Mouse (Mus musculus) kidney, embryonic 14.5 days (tissue): Measurements from ENCODE around the gene Krtap24-1. TPM values are rescaled to one million over a fixed set of nuclear protein-coding genes. Genes with fewer than 3 reads are reported as not detected.

Source experiments
- ATAC-seq: fragments of 200-750 bp; cut with Nextera tagmentation; 2 replicates; pipeline ENCODE4 v1.8.0; 2017; ENCODE audit warnings: moderate number of reproducible peaks, mild to moderate bottlenecking, moderate TSS enrichment, moderate library complexity; ENCODE audit not compliant: low FRiP score, low TSS enrichment
- H3K27ac ChIP-seq: fragments of 300-500 bp; sonication (generic); 2 replicates; pipeline ENCODE4 v1.5.1; 2014; ENCODE audit warnings: low read depth, mild to moderate bottlenecking, low read length, moderate library complexity, mixed read lengths
- H3K27me3 ChIP-seq: fragments of 300-500 bp; sonication (generic); 2 replicates; pipeline ENCODE4 v1.6.1; 2014; ENCODE audit warnings: mild to moderate bottlenecking, low read length; ENCODE audit not compliant: control insufficient read depth, insufficient read depth
- H3K36me3 ChIP-seq: fragments of 300-500 bp; sonication (generic); 2 replicates; pipeline ENCODE4 v1.6.1; 2014; ENCODE audit warnings: low read length, mixed read lengths; ENCODE audit not compliant: control insufficient read depth, insufficient read depth
- H3K4me1 ChIP-seq: fragments of 300-500 bp; sonication (generic); 2 replicates; pipeline ENCODE4 v1.6.1; 2014; ENCODE audit warnings: low read length, mixed read lengths; ENCODE audit not compliant: control insufficient read depth, insufficient read depth
- H3K4me2 ChIP-seq: fragments of 300-500 bp; sonication (generic); replicated peaks from 2 replicates; pipeline ENCODE4 v1.6.1; 2014; ENCODE audit warnings: low read depth, mild to moderate bottlenecking, low read length
- H3K4me3 ChIP-seq: fragments of 300-500 bp; sonication (generic); 2 replicates; pipeline ENCODE4 v1.5.1; 2014; ENCODE audit warnings: mild to moderate bottlenecking, low read length
- H3K9ac ChIP-seq: fragments of 300-500 bp; sonication (generic); 2 replicates; pipeline ENCODE4 v1.6.1; 2014; ENCODE audit warnings: low read depth, mild to moderate bottlenecking, low read length, moderate library complexity
- H3K9me3 ChIP-seq: fragments of 300-500 bp; sonication (generic); 2 replicates; pipeline ENCODE4 v1.6.1; 2016; ENCODE audit warnings: low read length; ENCODE audit not compliant: control insufficient read depth
- WGBS: fragments of 180-500 bp; shearing (Covaris S2); extraction: QIAGEN DNeasy Blood & Tissue Kit; methylation state at CpG from one replicate; pipeline ENCODE4 v1.1.7; 2014; 5-methylcytosine and 5-hydroxymethylcytosine counted together
- polyA plus RNA-seq: library from polyadenylated mRNA; unstranded; fragments of >200 nt; fragmentation: Nextera tagmentation; extraction: Ambion mirVana; gene quantifications from 2 replicates; pipeline ENCODE4 v1.2.1, GENCODE M21; 2014

The Krtap24-1 gene
- polyA plus RNA-seq, 1 experiment from 2014 or later = not detected

- Histone ChIP-seq H3K36me3 (no peaks in the 10 kb centered on the region), H3K4me2 (no peak within 1 kb of the TSS), H3K27me3 (no peaks in the 10 kb centered on the region), H3K4me3 (no peak within 1 kb of the TSS), H3K9ac (no peak within 1 kb of the TSS), H3K9me3 (no peaks in the 10 kb centered on the region), H3K4me1 (no peaks in the 10 kb centered on the region), H3K27ac (no peak within 1 kb of the TSS)
- ATAC-seq = no peak
- 93% methylated on average over 4 of the region's 4 CpGs for WGBS
Measured at GRCm38 (mm10) chr16:88627566-88627965, 15.5 kb upstream of the Krtap24-1 start, which contains the start of gene 2310079G19Rik. 2310079G19Rik (minus strand) TSS chr16:88627666.

GRCm38 (mm10) chr16:88612712-88613111, 633 bp upstream of the Krtap24-1 start:
- no peak overlapping the region for H3K27ac ChIP-seq
- H3K4me3 ChIP-seq = no peak overlapping the region
- no peaks in the 10 kb centered on the region for H3K4me1 ChIP-seq
- H3K4me2 ChIP-seq = no peak overlapping the region
- H3K36me3 ChIP-seq = no peaks in the 10 kb centered on the region
- WGBS = 87% methylated on average over 4 of the region's 4 CpGs
- no peak for ATAC-seq
- H3K9me3 ChIP-seq = no peaks in the 10 kb centered on the region
- H3K27me3 ChIP-seq = no peaks in the 10 kb centered on the region
- no peak overlapping the region for H3K9ac ChIP-seq

DNA sequence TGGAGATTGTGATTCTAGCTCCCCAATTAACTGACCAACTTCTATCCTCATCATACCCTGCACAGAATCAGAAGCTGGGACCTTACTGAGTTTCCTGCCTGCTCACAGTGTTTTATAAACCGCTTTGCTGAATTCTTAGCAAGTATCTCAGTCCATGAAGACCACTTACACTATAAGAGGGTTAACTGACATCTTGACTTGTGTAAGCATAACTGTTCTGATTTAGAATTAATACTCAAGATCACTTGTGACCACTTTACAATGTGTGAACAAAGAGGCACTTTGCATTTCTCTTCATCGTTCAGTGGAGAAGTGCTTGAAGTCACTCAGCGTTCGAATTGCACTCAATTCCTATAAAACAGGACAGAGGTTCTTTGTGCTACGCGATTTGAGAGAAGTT, 7.5 kb downstream of the Krtap24-1 start:
- Histone ChIP-seq H3K36me3 (no peaks in the 10 kb centered on the region), H3K9me3 (no peaks in the 10 kb centered on the region), H3K4me3 (no peak overlapping the region), H3K27ac (no peak overlapping the region), H3K4me2 (no peak overlapping the region), H3K27me3 (no peaks in the 10 kb centered on the region), H3K9ac (no peak overlapping the region), H3K4me1 (peaks cover 7% of the 10 kb centered on the region)
- WGBS = 87% methylated on average over 6 of the region's 6 CpGs
- no peak for ATAC-seq

- WGBS = 50% methylated on average over 1 of the region's 1 CpGs
- Histone ChIP-seq H3K9ac (no peak overlapping the region), H3K4me3 (no peak overlapping the region), H3K9me3 (no peaks in the 10 kb centered on the region), H3K4me2 (no peak overlapping the region), H3K4me1 (peaks cover 7% of the 10 kb centered on the region), H3K27ac (no peak overlapping the region), H3K27me3 (no peaks in the 10 kb centered on the region), H3K36me3 (no peaks in the 10 kb centered on the region)
- no peak for ATAC-seq
Measured at GRCm38 (mm10) chr16:88602464-88602863, 9.6 kb downstream of the Krtap24-1 start.

DNA sequence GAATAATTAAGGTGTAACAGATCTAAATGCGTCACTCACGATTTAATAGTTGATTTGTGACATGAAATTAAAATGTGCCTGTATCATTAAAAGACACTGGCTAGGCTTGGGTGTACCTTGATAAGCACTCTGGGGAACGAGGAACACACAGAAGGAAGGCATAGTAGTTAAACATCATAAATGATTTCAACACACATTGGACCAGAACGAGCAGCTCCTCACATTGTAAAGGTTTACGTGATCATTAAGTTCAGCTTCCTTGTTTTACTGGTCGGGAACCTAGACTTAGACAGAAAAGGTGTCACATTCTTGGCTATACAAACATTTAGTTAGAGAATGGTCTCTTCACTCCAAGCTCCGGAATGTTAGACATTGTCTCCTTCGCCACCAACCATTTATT, 11.8 kb downstream of the Krtap24-1 start:
- H3K4me3 ChIP-seq = no peak overlapping the region
- no peak overlapping the region for H3K9ac ChIP-seq
- H3K9me3 ChIP-seq = no peaks in the 10 kb centered on the region
- no peaks in the 10 kb centered on the region for H3K27me3 ChIP-seq
- H3K4me1 ChIP-seq = peaks cover 7% of the 10 kb centered on the region
- no peaks in the 10 kb centered on the region for H3K36me3 ChIP-seq
- H3K4me2 ChIP-seq = peak overlapping the region; percentile 38; the same call in 1 of the 2 replicates
- H3K27ac ChIP-seq = no peak overlapping the region
- WGBS = 36% methylated on average over 8 of the region's 8 CpGs
- no peak for ATAC-seq

DNA sequence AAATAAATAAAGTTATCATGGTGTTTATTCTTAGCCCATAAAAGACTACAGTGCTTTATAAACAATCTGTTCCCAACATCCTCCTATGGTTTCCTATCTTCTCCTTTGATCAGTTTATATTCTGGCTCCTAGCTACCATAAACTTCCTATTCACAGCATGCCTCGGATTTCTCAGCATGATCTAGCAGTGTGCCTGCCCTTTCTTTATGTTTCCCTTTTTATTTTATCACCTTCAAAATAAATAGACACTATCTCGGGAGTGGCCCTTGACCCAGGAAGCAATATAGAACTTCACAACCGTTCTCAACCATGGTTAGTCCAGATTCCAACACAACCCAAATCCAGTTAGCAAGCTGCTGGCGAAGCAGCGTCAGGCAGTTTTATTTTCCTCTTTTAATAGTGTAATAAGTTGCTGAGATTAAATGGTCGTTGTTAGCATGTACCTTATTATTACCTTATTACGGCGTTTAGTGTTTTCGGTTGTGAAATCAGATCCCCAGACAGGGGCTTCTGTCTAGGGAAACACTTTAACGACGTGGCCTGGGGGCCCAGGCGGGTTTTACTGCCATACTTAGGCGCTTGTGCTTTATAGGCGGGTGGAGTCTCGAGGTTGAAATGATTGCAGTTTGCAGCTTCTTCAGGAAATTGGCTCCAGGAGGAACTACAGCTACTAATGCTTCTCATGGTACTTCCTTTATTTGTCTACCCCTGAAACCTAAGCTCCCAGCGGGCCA, 12.4 kb downstream of the Krtap24-1 start:
- 6% methylated on average over 16 of the region's 16 CpGs for WGBS
- Histone ChIP-seq H3K27me3 (no peaks in the 10 kb centered on the region), H3K4me1 (peaks cover 7% of the 10 kb centered on the region), H3K4me3 (peak overlapping the region; percentile 17), H3K27ac (no peak overlapping the region), H3K9ac (no peak overlapping the region), H3K9me3 (no peaks in the 10 kb centered on the region), H3K4me2 (peak overlapping the region; percentile 38), H3K36me3 (no peaks in the 10 kb centered on the region)
- ATAC-seq = peak; percentile 57; the same call in 1 of the 2 replicates

GRCm38 (mm10) chr16:88592758-88593157, 19.3 kb downstream of the Krtap24-1 start:
- H3K36me3 ChIP-seq = no peaks in the 10 kb centered on the region
- no peaks in the 10 kb centered on the region for H3K4me1 ChIP-seq
- ATAC-seq = no peak
- no peak overlapping the region for H3K27ac ChIP-seq
- no peak overlapping the region for H3K9ac ChIP-seq
- no peak overlapping the region for H3K4me3 ChIP-seq
- no peaks in the 10 kb centered on the region for H3K27me3 ChIP-seq
- H3K4me2 ChIP-seq = no peak overlapping the region
- H3K9me3 ChIP-seq = no peaks in the 10 kb centered on the region

- Histone ChIP-seq H3K4me3 (no peak overlapping the region), H3K27me3 (no peaks in the 10 kb centered on the region), H3K4me1 (no peaks in the 10 kb centered on the region), H3K9me3 (no peaks in the 10 kb centered on the region), H3K27ac (no peak overlapping the region), H3K9ac (no peak overlapping the region), H3K36me3 (no peaks in the 10 kb centered on the region), H3K4me2 (no peak overlapping the region)
- ATAC-seq = no peak
- WGBS = 85% methylated on average over 9 of the region's 9 CpGs
Measured at GRCm38 (mm10) chr16:88583338-88583737, 28.7 kb downstream of the Krtap24-1 start.

DNA sequence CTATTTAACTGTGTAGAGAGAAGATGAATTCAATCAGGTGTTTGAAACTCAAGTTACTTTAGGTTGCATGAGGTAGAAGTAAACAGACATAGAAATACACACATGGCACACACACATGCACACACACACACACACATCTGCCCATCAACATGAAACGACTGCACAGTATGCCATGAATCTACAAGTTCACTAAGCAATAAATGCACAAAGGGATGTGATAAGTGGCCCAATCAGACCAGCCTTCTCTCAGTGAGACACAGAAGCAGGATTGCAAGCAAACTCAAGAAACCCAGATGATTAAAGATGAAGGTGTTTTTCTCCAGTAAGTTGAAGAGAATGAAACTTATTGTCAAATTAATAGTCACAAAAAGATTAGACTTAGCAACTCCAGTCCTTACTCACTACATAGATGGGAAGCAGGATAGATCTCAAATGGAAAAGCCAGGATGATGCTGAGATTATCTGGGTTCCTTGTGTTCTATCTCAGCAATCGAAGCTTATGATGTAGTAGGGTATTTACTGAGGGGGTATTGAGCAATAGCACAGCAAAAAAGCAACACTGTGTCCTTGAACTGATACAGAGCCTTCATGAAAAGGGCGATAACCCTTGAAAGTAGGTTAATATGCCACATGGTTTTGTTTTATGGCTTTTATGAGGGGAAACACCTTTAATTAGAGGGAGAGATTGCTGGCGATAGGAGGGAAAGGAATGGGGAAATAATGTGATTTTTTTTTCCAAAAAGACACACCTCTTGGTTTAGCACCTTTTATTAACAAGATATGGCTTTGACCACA, 36.0 kb downstream of the Krtap24-1 start:
- H3K36me3 ChIP-seq = no peaks in the 10 kb centered on the region
- ATAC-seq = no peak

More for the DNA sequence above, 36.0 kb downstream of the Krtap24-1 start:
- Histone ChIP-seq H3K27ac (no peak overlapping the region), H3K4me2 (no peak overlapping the region), H3K4me3 (no peak overlapping the region), H3K27me3 (no peaks in the 10 kb centered on the region), H3K9me3 (no peaks in the 10 kb centered on the region), H3K4me1 (no peaks in the 10 kb centered on the region), H3K9ac (no peak overlapping the region)
- WGBS = 69% methylated on average over 4 of the region's 4 CpGs
